Mouse (Mus musculus): ENCODE data around the gene Gm10401. TPM values are rescaled to one million over a fixed set of nuclear protein-coding genes. Genes with fewer than 3 reads are reported as not detected.

The Gm10401 gene
- polyA plus RNA-seq, 1 experiment, result not detected

DNA sequence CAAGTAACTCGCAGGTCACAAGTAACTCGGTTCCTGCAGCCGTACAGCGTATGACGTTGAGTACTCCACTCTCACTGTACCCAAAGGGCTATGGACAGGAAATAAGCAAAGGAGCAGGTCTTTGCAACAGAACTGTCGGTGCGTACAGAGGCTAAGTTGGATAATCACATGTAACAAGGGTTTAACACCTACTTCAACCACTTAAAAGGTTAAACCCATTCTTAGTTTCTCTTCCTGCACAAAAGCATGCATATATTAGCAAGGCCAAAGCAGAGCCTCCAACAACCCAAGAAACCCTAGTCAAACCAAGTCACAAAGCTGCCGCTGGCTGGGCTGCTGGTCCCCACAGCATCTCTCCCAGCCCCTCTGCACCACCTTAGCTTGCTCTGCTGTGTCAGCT is 34.4 kb upstream of the Gm10401 start:
- no peak overlapping the region for H3K27ac ChIP-seq (ENCODE audit: control insufficient read depth, insufficient read depth, low read length)
- peaks cover 23% of the 10 kb centered on the region for H3K4me1 ChIP-seq (replicated peaks; ENCODE audit: control insufficient read depth, insufficient read depth, low read length)
- no peak overlapping the region for H3K4me3 ChIP-seq (ENCODE audit: control insufficient read depth, insufficient read depth, low read length)
- peaks cover 5% of the 10 kb centered on the region; the same call in 1 of the 2 replicates for H3K36me3 ChIP-seq (ENCODE audit: control insufficient read depth, insufficient read depth, low read length)
- TF ChIP-seq CTCF (IDR thresholded peaks at IDR 0.05; ENCODE audit: borderline replicate concordance, control insufficient read depth, extremely low read depth, insufficient read depth, low read length, poor library complexity), result no peak
- TF ChIP-seq POLR2A (IDR thresholded peaks at IDR 0.05; ENCODE audit: control insufficient read depth, extremely low read depth, insufficient read depth, low read length, poor library complexity), result no peak
- DNase-seq, result no peak
- no peaks in the 10 kb centered on the region for H3K27me3 ChIP-seq (ENCODE audit: control insufficient read depth, insufficient read depth, low read length)
- WGBS, result 85% methylated on average over 8 of the region's 8 CpGs

GRCm38 (mm10) chr5:115129328-115129727 is 31.2 kb upstream of the Gm10401 start:
- no peak for DNase-seq
- TF ChIP-seq CTCF (IDR thresholded peaks at IDR 0.05; ENCODE audit: borderline replicate concordance, control insufficient read depth, extremely low read depth, insufficient read depth, low read length, poor library complexity), result no peak
- TF ChIP-seq POLR2A (IDR thresholded peaks at IDR 0.05; ENCODE audit: control insufficient read depth, extremely low read depth, insufficient read depth, low read length, poor library complexity), result no peak
- no peak overlapping the region for H3K4me3 ChIP-seq (ENCODE audit: control insufficient read depth, insufficient read depth, low read length)
- peaks cover 12% of the 10 kb centered on the region for H3K36me3 ChIP-seq (ENCODE audit: control insufficient read depth, insufficient read depth, low read length)
- peaks cover 36% of the 10 kb centered on the region for H3K4me1 ChIP-seq (replicated peaks; ENCODE audit: control insufficient read depth, insufficient read depth, low read length)
- no peaks in the 10 kb centered on the region for H3K27me3 ChIP-seq (ENCODE audit: control insufficient read depth, insufficient read depth, low read length)
- WGBS, result 95% methylated on average over 6 of the region's 6 CpGs
- no peak overlapping the region for H3K27ac ChIP-seq (ENCODE audit: control insufficient read depth, insufficient read depth, low read length)

DNA sequence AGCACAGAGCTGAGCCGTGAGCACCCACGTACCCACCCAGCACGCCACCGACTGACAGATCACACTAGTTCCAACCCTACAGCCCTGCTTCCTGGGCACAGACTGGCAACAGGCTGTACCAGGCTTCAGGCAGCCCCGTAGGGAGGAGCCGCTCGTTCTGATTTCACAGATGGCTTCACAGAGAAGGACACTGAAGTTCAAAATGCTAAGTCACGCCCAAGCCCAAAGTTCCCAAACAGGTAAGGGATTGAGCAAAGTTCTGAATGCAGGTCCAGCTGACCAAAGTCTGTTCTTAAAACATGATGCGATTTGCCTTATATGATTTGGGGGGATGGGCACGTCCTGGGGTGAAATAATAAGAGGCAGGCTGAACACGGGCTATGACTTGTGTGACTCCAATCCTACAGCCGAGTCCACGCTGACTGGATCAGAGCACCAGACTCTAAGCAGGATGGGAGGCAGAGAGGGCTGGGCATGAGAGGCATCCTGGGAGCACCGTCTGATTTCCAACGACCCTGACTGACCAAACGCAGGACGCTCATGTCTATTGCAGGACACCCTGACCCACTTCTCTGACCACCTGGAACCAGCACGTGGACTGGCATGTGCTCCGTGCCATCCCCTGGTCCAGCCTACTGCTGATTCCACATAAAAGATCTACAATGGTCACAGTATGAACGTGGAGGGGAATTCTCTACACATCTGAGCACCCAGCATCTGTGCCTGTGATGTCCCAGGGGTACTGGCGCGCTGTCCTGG is 29.5 kb upstream of the Gm10401 start:
- Histone ChIP-seq H3K4me1 (replicated peaks; ENCODE audit: control insufficient read depth, insufficient read depth, low read length) (peaks cover 20% of the 10 kb centered on the region), H3K4me3 (ENCODE audit: control insufficient read depth, insufficient read depth, low read length) (no peak overlapping the region), H3K36me3 (ENCODE audit: control insufficient read depth, insufficient read depth, low read length) (peaks cover 12% of the 10 kb centered on the region), H3K27ac (ENCODE audit: control insufficient read depth, insufficient read depth, low read length) (0 out of 2 replicates have a peak overlapping the region, but pooled peaks have one; percentile 5), H3K27me3 (ENCODE audit: control insufficient read depth, insufficient read depth, low read length) (no peaks in the 10 kb centered on the region)
- 95% methylated on average over 22 of the region's 22 CpGs for WGBS
- DNase-seq, result no peak
- TF ChIP-seq POLR2A (IDR thresholded peaks at IDR 0.05; ENCODE audit: control insufficient read depth, extremely low read depth, insufficient read depth, low read length, poor library complexity), result no peak
- no peak for TF ChIP-seq CTCF (IDR thresholded peaks at IDR 0.05; ENCODE audit: borderline replicate concordance, control insufficient read depth, extremely low read depth, insufficient read depth, low read length, poor library complexity)

DNA sequence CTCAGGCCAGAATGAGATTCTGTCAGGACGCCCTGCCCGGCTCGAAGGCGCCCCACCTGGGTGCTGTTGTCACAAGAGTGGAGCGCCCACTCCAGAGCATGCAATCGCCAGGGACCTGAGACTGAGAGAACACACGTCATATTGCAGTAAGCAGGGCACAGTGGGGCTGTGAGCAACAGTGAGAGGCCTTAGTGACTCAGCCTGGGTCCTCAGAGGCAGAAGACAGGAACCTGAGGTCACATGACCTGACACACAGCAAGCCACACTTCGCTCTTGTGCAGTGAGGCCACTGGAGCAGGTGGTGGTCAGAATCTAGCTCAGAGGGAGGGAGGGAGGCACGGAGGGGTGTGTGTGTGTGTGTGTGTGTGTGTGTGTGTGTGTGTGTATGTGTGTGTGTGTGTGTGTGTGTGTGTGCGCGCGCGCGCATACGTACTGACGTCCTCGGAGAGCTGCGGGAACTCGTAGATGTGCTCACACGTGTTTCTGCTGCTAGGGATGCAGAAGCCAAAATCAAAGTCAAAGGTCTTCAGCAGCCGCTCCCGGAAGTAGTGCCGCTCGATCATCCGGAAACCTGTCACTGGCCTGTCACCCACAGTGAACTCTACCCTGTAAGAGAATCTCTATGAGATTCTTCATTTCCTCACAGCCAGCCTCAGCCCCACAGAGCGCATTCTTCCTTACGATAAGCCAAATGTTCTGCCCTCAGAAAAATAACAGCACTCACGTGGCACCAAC is 28.6 kb upstream of the Gm10401 start:
- Histone ChIP-seq H3K36me3 (ENCODE audit: control insufficient read depth, insufficient read depth, low read length) (peaks cover 12% of the 10 kb centered on the region), H3K4me1 (replicated peaks; ENCODE audit: control insufficient read depth, insufficient read depth, low read length) (peaks cover 20% of the 10 kb centered on the region), H3K27ac (ENCODE audit: control insufficient read depth, insufficient read depth, low read length) (0 out of 2 replicates have a peak overlapping the region, but pooled peaks have one; percentile 5), H3K27me3 (ENCODE audit: control insufficient read depth, insufficient read depth, low read length) (no peaks in the 10 kb centered on the region), H3K4me3 (ENCODE audit: control insufficient read depth, insufficient read depth, low read length) (no peak overlapping the region; the same call in 1 of the 2 replicates)
- TF ChIP-seq CTCF (IDR thresholded peaks at IDR 0.05; ENCODE audit: borderline replicate concordance, control insufficient read depth, extremely low read depth, insufficient read depth, low read length, poor library complexity) (no peak), POLR2A (IDR thresholded peaks at IDR 0.05; ENCODE audit: control insufficient read depth, extremely low read depth, insufficient read depth, low read length, poor library complexity) (no peak)
- no peak for DNase-seq
- WGBS, result 81% methylated on average over 28 of the region's 28 CpGs

DNA sequence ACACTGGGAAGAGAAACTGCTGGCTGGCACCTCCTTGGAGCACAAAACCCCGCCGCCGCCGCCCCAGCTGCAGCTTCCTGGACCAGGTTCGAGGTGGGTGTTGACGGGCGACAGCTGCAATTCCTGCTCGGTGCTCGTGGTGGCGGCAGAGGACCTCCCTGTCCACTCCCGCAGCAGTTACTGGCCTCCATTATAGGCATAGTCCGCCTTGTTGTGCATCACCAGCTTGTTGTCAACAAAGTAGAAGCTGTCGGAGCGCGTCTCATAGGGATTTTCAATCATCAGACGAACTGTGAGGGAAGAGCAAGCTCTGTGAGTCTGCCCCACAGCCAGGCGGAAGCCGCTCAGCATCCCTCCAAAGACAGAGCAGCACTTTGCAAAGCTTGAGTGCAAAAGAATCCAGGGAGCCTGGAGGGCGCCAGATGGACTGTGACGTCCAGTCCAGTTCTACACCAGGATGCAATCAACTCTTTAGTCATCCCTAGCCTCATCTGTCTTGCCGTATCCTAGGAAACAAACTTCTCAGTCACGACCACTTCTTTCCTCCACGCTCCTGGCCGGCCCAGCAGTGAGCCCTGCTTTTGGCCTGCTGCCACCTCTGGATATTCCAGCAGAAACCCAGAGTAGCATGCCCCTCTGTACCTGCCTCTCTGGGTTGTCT is 27.2 kb upstream of the Gm10401 start:
- H3K36me3 ChIP-seq (ENCODE audit: control insufficient read depth, insufficient read depth, low read length), result peaks cover 12% of the 10 kb centered on the region
- peaks cover 19% of the 10 kb centered on the region for H3K4me1 ChIP-seq (replicated peaks; ENCODE audit: control insufficient read depth, insufficient read depth, low read length)
- DNase-seq, result peak; percentile 88
- H3K27me3 ChIP-seq (ENCODE audit: control insufficient read depth, insufficient read depth, low read length), result no peaks in the 10 kb centered on the region
- no peak overlapping the region for H3K4me3 ChIP-seq (ENCODE audit: control insufficient read depth, insufficient read depth, low read length)
- no peak; the same call in 1 of the 2 replicates for TF ChIP-seq POLR2A (IDR thresholded peaks at IDR 0.05; ENCODE audit: control insufficient read depth, extremely low read depth, insufficient read depth, low read length, poor library complexity)
- peak; percentile 89 for TF ChIP-seq CTCF (IDR thresholded peaks at IDR 0.05; ENCODE audit: borderline replicate concordance, control insufficient read depth, extremely low read depth, insufficient read depth, low read length, poor library complexity)
- WGBS, result 37% methylated on average over 24 of the region's 24 CpGs
- no peak overlapping the region for H3K27ac ChIP-seq (ENCODE audit: control insufficient read depth, insufficient read depth, low read length)

DNA sequence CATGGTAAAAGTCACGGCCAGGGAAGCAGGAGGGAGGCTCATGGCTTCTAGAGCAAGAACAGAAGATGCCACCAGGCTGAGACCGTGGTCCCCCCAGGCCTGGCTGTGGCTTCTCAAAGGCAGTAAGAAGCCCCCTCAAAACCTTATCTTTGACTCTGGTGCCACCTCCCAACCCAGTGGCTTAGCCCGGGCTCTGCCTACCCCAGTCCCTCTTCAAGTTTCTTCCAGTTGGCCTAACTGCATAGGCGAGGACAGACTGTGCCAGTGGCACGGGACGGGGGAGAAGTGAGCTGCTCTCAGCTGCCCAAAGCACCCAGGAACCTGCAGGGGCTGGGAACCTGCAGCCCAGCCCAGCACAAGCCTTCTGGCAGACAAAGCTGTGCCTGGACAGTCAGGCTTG is 26.6 kb upstream of the Gm10401 start:
- Histone ChIP-seq H3K27ac (ENCODE audit: control insufficient read depth, insufficient read depth, low read length) (no peak overlapping the region), H3K36me3 (ENCODE audit: control insufficient read depth, insufficient read depth, low read length) (peaks cover 12% of the 10 kb centered on the region), H3K4me1 (replicated peaks; ENCODE audit: control insufficient read depth, insufficient read depth, low read length) (peaks cover 14% of the 10 kb centered on the region; the same call in 1 of the 2 replicates), H3K27me3 (ENCODE audit: control insufficient read depth, insufficient read depth, low read length) (no peaks in the 10 kb centered on the region), H3K4me3 (ENCODE audit: control insufficient read depth, insufficient read depth, low read length) (no peak overlapping the region)
- 97% methylated on average over 6 of the region's 6 CpGs for WGBS
- DNase-seq, result no peak
- no peak for TF ChIP-seq POLR2A (IDR thresholded peaks at IDR 0.05; ENCODE audit: control insufficient read depth, extremely low read depth, insufficient read depth, low read length, poor library complexity)
- TF ChIP-seq CTCF (IDR thresholded peaks at IDR 0.05; ENCODE audit: borderline replicate concordance, control insufficient read depth, extremely low read depth, insufficient read depth, low read length, poor library complexity), result no peak

Data from thymus, adult 2 months (tissue).